Mouse (Mus musculus) neural tube, embryonic 12.5 days (tissue): ENCODE results near the gene Map2k2. TPM values are rescaled to one million over a fixed set of nuclear protein-coding genes. Genes with fewer than 3 reads are reported as not detected.
"Not testable (repeated sequence)": the region's sequence is repeated elsewhere in the genome, so short reads cannot be mapped to it uniquely, and the experiment has no call there.

Experiments
- ATAC-seq: fragments of 200-750 bp; cut with Nextera tagmentation; 2 replicates; pipeline ENCODE4 v1.8.0; 2017; ENCODE audit warnings: low read depth, mild to moderate bottlenecking, moderate TSS enrichment, moderate library complexity; ENCODE audit not compliant: low FRiP score
- H3K27ac ChIP-seq: fragments of 300-500 bp; sonication (generic); 2 replicates; pipeline ENCODE4 v1.5.1; 2016
- H3K27me3 ChIP-seq: fragments of 300-500 bp; sonication (generic); replicated peaks from 2 replicates; pipeline ENCODE4 v1.6.1; 2016; ENCODE audit warnings: mild to moderate bottlenecking
- H3K36me3 ChIP-seq: fragments of 300-500 bp; sonication (generic); 2 replicates; pipeline ENCODE4 v1.6.1; 2016; ENCODE audit warnings: mild to moderate bottlenecking
- H3K4me1 ChIP-seq: fragments of 300-500 bp; sonication (generic); 2 replicates; pipeline ENCODE4 v1.6.1; 2016
- H3K4me2 ChIP-seq: fragments of 300-500 bp; sonication (generic); replicated peaks from 2 replicates; pipeline ENCODE4 v1.6.1; 2016; ENCODE audit warnings: mild to moderate bottlenecking
- H3K4me3 ChIP-seq: fragments of 300-500 bp; sonication (generic); 2 replicates; pipeline ENCODE4 v1.5.1; 2016
- H3K9ac ChIP-seq: fragments of 300-500 bp; sonication (generic); 2 replicates; pipeline ENCODE4 v1.6.1; 2016; ENCODE audit warnings: mild to moderate bottlenecking
- H3K9me3 ChIP-seq: fragments of 300-500 bp; sonication (generic); 2 replicates; pipeline ENCODE4 v1.6.1; 2016; ENCODE audit warnings: mild to moderate bottlenecking
- WGBS: fragments of 180-500 bp; shearing (Covaris S2); methylation state at CpG from one replicate; pipeline ENCODE4 v1.1.7; 2016; 5-methylcytosine and 5-hydroxymethylcytosine counted together
- polyA plus RNA-seq: library from polyadenylated mRNA; unstranded; fragments of >200 nt; fragmentation: Nextera tagmentation; extraction: Ambion mirVana; gene quantifications from 2 replicates; pipeline ENCODE4 v1.2.1, GENCODE M21; 2016

The Map2k2 gene
- polyA plus RNA-seq, 1 experiment from 2014 or later, result 232 TPM

GRCm38 (mm10) chr10:81174617-81175344, 69.1 kb downstream of the Map2k2 start:
- Histone ChIP-seq H3K4me2 (peak overlapping the region; percentile 64), H3K27ac (peak overlapping the region; percentile 81), H3K4me3 (peak overlapping the region; percentile 35), H3K27me3 (no peaks in the 10 kb centered on the region), H3K9me3 (no peaks in the 10 kb centered on the region), H3K36me3 (peaks cover 26% of the 10 kb centered on the region), H3K4me1 (peaks cover 36% of the 10 kb centered on the region), H3K9ac (peak overlapping the region; percentile 62)
- ATAC-seq, result peak; percentile 73
- 2% methylated on average over 29 of the region's 29 CpGs for WGBS

- Histone ChIP-seq H3K36me3 (peaks cover 31% of the 10 kb centered on the region), H3K4me1 (peaks cover 37% of the 10 kb centered on the region), H3K27ac (peak overlapping the region; percentile 81), H3K4me2 (peak overlapping the region; percentile 64)
- WGBS, result 11% methylated on average over 4 of the region's 4 CpGs
- not testable (repeated sequence) for H3K27me3 ChIP-seq, H3K9me3 ChIP-seq, H3K4me3 ChIP-seq, H3K9ac ChIP-seq, ATAC-seq
These were observed 69.6 kb downstream of the Map2k2 start for GRCm38 (mm10) chr10:81175345-81175701.

GRCm38 (mm10) chr10:81175936-81176465, 70.3 kb downstream of the Map2k2 start:
- 0 out of 2 replicates have a peak, but pooled peaks have one; percentile 1 for ATAC-seq
- Histone ChIP-seq H3K4me1 (peaks cover 44% of the 10 kb centered on the region), H3K4me3 (peak overlapping the region; percentile 85), H3K27ac (peak overlapping the region; percentile 57; the same call in 1 of the 2 replicates), H3K9ac (peak overlapping the region; percentile 10; the same call in 1 of the 2 replicates), H3K9me3 (no peaks in the 10 kb centered on the region), H3K27me3 (no peaks in the 10 kb centered on the region), H3K4me2 (peak overlapping the region; percentile 99), H3K36me3 (peaks cover 38% of the 10 kb centered on the region)
- whole genome bisulfite sequencing, result 9% methylated on average over 13 of the region's 13 CpGs

GRCm38 (mm10) chr10:81176466-81177271, 71.0 kb downstream of the Map2k2 start, which contains the start of gene Eef2:
TSS of gene Eef2 (plus strand) at chr10:81176631.
- H3K9ac ChIP-seq, result peak within 1 kb of the TSS; percentile 93
- peak within 1 kb of the TSS; percentile 85 for H3K4me3 ChIP-seq
- peaks cover 45% of the 10 kb centered on the region for H3K36me3 ChIP-seq
- peak within 1 kb of the TSS; percentile 99 for H3K4me2 ChIP-seq
- peak; percentile 76 for ATAC-seq
- peak within 1 kb of the TSS; percentile 77 for H3K27ac ChIP-seq
- no peaks in the 10 kb centered on the region for H3K27me3 ChIP-seq
- no peaks in the 10 kb centered on the region for H3K9me3 ChIP-seq
- under 1% methylated on average over 77 of the region's 77 CpGs for WGBS
- H3K4me1 ChIP-seq, result peaks cover 49% of the 10 kb centered on the region

- Histone ChIP-seq H3K4me1 (peaks cover 50% of the 10 kb centered on the region), H3K27ac (peak overlapping the region; percentile 77), H3K4me3 (peak overlapping the region; percentile 85), H3K4me2 (peak overlapping the region; percentile 99), H3K9ac (peak overlapping the region; percentile 93), H3K36me3 (peaks cover 53% of the 10 kb centered on the region), H3K9me3 (no peaks in the 10 kb centered on the region), H3K27me3 (no peaks in the 10 kb centered on the region)
- no peak for ATAC-seq
- WGBS, result 16% methylated on average over 16 of the region's 16 CpGs
These were observed 71.8 kb downstream of the Map2k2 start for GRCm38 (mm10) chr10:81177491-81177925.

GRCm38 (mm10) chr10:81177958-81178712, 72.4 kb downstream of the Map2k2 start:
- no peak for ATAC-seq
- H3K9me3 ChIP-seq, result no peaks in the 10 kb centered on the region
- H3K4me2 ChIP-seq, result peak overlapping the region; percentile 99
- WGBS, result 70% methylated on average over 14 of the region's 14 CpGs
- H3K27me3 ChIP-seq, result no peaks in the 10 kb centered on the region
- H3K27ac ChIP-seq, result no peak overlapping the region
- peak overlapping the region; percentile 85 for H3K4me3 ChIP-seq
- peak overlapping the region; percentile 93 for H3K9ac ChIP-seq
- H3K36me3 ChIP-seq, result peaks cover 53% of the 10 kb centered on the region
- peaks cover 50% of the 10 kb centered on the region for H3K4me1 ChIP-seq

GRCm38 (mm10) chr10:81178927-81179326, 73.2 kb downstream of the Map2k2 start:
- no peak overlapping the region for H3K4me3 ChIP-seq
- H3K9me3 ChIP-seq, result no peaks in the 10 kb centered on the region
- peak overlapping the region; percentile 99; the same call in 1 of the 2 replicates for H3K4me2 ChIP-seq
- peaks cover 50% of the 10 kb centered on the region for H3K4me1 ChIP-seq
- H3K36me3 ChIP-seq, result peaks cover 53% of the 10 kb centered on the region
- no peak overlapping the region for H3K9ac ChIP-seq
- no peak overlapping the region for H3K27ac ChIP-seq
- ATAC-seq, result no peak
- 92% methylated on average over 11 of the region's 11 CpGs for WGBS
- no peaks in the 10 kb centered on the region for H3K27me3 ChIP-seq

GRCm38 (mm10) chr10:81179451-81180342, 74.0 kb downstream of the Map2k2 start:
- WGBS, result 91% methylated on average over 32 of the region's 32 CpGs
- H3K36me3 ChIP-seq, result peaks cover 59% of the 10 kb centered on the region

GRCm38 (mm10) chr10:81180946-81181345, 75.2 kb downstream of the Map2k2 start:
- 93% methylated on average over 13 of the region's 13 CpGs for WGBS
- H3K27me3 ChIP-seq, result no peaks in the 10 kb centered on the region
- no peak overlapping the region for H3K9ac ChIP-seq
- no peaks in the 10 kb centered on the region for H3K9me3 ChIP-seq
- peaks cover 71% of the 10 kb centered on the region for H3K36me3 ChIP-seq
- ATAC-seq, result no peak
- H3K4me1 ChIP-seq, result peaks cover 38% of the 10 kb centered on the region
- no peak overlapping the region for H3K27ac ChIP-seq
- no peak overlapping the region for H3K4me2 ChIP-seq
- H3K4me3 ChIP-seq, result no peak overlapping the region

More at GRCm38 (mm10) chr10:81179451-81180342, 74.0 kb downstream of the Map2k2 start:
- Histone ChIP-seq H3K27ac (no peak overlapping the region), H3K4me3 (no peak overlapping the region), H3K27me3 (no peaks in the 10 kb centered on the region), H3K9ac (no peak overlapping the region), H3K4me1 (peaks cover 46% of the 10 kb centered on the region), H3K9me3 (no peaks in the 10 kb centered on the region), H3K4me2 (no peak overlapping the region)
- ATAC-seq, result no peak

- Histone ChIP-seq H3K4me1 (peaks cover 36% of the 10 kb centered on the region), H3K36me3 (peaks cover 78% of the 10 kb centered on the region)
- ATAC-seq, H3K9ac ChIP-seq, H3K4me3 ChIP-seq, H3K4me2 ChIP-seq, H3K27me3 ChIP-seq, H3K27ac ChIP-seq, H3K9me3 ChIP-seq: not testable (repeated sequence)
- 84% methylated on average over 12 of the region's 12 CpGs for WGBS
These were observed 76.1 kb downstream of the Map2k2 start for GRCm38 (mm10) chr10:81181860-81182259.
